Mouse (Mus musculus): Measurements from ENCODE around the gene Tsr1.

DNA sequence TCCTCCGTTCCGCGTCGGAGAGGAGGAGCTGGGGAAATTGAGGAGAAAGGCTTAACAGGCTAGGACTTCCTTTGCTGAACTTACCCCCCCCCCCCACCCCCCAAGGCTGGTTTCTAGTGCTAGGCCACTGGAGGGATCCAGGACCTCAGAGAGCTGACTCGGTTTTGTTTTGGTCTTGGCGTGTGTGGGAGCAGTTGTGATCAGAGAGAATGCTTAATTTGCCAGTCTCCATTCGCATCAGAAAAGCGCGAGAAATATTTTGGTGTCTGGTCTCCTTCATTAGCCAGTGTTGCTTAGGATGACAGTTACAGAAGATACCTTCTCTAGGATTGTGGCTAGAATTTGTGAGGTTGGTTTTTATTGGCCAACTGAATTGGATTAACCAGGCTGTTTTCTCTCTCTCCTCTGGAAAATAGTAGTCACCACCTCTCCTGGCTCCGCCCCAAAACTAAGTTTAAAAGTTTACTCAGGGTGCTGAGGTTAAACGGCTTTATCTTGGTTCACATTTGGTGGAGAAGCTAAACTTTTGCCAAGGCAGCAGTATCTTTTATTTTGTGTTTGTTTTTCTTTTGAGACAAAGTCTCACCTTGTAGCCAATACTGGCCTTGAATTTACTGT lies 28.6 kb downstream of the Tsr1 start:
- TF ChIP-seq FLI1 (IDR thresholded peaks at IDR 0.05; ENCODE audit: low read length) (no peak), GATA1 (IDR thresholded peaks at IDR 0.05; ENCODE audit: borderline replicate concordance, low read length) (no peak)

Measured in megakaryocyte, embryonic 14.5 days (primary cell).